Mouse (Mus musculus) frontal cortex, adult (tissue): ENCODE data around the gene Calhm3.
A peak's percentile ranks its signal among the peaks of the same experiment; 100 is the strongest.
"Not testable (repeated sequence)": the region's sequence is repeated elsewhere in the genome, so short reads cannot be mapped to it uniquely, and the experiment has no call there.

Experiments used
- ATAC-seq: cut with Nextera tagmentation; 2 replicates; pipeline ENCODE4 v1.9.2; 2017; ENCODE audit warnings: mild to moderate bottlenecking, moderate library complexity, mixed read lengths; ENCODE audit not compliant: low TSS enrichment

Calhm3 gene

DNA sequence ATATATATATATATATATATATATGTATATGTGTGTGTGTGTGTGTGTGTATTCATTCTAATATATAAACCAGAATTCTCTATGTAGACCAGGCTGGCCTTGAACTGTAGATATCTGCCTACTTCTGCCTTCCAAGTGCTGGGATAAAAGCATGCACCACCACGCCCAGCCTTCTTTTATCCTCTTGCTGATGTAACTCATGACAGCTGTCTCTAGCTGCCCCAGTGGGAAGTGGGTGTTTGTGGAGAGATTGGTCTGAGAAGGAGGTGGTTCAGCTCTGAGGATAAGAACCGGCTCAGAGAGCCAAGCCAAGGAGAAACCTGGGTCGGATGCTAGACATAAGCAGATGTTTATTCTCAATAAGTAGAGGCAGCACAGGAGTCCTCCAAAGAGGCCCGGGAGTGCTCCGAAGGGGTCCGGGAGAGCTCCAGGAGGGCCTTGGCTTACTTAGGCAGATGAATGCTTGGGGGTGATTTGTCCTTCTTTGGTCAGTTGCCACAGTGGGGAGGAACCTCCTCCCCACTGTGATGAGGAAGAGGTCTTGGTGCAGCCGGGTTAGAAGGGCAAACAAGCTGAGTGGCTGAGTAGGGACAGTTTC, 10.2 kb upstream of the Calhm3 start:
- ATAC-seq: peak; percentile 56

DNA sequence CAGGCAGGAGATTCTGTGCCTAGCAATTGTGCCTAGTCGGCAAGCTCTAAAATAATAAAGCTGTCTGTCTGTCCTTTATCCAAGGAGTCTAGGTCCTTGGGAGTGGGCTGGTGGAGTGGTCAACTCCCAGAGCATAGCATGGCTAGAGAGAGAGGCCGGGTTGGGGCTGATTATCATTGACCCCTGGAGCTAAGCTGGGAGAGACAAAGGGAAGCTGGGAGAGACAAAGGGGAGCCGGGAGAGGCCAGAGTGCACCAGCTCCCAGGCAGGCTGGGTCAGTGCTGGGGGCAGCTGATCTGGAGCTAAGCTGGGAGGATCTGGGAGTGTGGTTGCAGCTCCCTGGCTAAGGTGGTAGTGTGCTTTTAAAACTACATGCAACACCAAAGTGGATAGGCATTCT, 9.2 kb upstream of the Calhm3 start:
- ATAC-seq: no peak

DNA sequence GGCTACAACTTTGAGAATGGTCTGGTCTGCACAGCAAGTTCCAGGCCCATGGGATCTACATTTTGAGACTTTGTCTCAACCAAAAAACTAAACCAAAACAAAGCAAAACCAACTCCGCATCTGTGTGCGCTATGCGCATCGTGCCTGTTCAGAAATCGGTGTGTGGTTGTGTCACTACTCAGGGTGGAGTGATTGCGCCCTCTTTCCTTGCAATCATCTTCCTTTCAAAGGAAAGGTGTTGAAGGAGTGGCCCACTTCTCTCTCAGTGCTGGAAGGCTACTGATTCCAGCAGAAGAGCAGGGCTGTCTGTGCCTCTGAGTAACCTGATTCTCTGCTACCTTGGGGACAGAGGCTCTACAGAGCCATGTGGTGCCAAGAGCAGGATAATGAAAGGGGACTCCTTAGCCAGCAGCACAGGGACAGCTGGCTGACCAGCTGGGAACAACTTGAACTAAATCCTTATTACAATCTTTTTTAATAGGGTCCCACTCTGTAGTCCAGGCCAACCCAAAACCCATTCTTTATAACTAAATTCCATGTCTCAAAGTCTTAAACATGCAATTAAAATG, 5.7 kb upstream of the Calhm3 start:
- ATAC-seq: no peak

DNA sequence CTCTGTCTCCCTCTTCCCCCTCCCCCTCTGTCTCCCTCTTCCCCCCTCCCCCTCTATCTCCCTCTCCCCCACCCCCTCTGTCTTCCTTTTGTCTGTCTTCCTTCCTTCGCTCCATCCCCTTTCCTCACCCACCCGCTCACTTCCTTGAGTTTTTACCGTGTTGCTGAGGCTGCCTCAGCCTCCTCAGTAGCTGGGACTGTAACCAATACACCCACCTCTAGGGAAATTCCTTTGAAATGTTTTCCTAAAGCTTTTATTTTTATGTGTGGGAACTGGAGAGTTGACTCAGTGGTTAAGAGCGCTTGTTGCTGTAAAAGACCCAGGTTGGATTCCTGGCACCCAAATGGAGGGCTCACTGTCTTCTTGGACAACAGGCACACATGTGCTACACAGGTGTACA, 4.1 kb upstream of the Calhm3 start:
- peak; percentile 91 for ATAC-seq

DNA sequence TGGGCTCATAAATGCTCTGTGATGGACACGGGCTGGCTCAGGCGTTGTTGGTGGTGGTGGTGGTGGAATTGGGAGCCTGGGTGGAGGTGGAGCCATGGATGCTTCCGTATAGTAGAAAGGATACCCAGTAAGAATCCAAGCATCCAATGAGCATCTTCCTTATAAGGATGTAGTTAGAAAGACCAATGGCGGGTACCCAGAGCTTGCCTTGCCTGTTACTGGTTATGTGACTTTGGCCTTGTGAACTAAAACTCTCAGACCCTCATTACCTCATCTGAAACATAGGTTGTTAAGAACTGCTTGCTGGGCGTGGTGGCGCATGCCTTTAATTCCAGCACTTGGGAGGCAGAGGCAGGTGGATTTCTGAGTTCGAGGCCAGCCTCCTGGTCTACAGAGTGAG, 3.8 kb downstream of the Calhm3 start:
- no peak for ATAC-seq

DNA sequence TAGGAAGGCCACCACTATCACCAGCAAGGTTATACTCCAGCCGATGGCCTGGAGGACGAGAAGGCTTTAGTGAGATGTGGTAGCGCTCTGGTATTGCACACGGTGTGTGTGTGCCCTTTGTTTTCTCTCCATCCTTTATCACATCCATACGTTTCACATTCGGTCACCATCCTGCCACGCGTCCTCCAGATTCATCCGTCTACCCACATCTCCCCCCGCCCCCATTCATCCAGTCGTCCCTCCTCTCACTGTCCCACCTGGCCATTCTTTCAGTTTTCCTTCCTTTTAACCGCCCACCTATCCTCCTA, 5.5 kb downstream of the Calhm3 start:
- no peak for ATAC-seq

DNA sequence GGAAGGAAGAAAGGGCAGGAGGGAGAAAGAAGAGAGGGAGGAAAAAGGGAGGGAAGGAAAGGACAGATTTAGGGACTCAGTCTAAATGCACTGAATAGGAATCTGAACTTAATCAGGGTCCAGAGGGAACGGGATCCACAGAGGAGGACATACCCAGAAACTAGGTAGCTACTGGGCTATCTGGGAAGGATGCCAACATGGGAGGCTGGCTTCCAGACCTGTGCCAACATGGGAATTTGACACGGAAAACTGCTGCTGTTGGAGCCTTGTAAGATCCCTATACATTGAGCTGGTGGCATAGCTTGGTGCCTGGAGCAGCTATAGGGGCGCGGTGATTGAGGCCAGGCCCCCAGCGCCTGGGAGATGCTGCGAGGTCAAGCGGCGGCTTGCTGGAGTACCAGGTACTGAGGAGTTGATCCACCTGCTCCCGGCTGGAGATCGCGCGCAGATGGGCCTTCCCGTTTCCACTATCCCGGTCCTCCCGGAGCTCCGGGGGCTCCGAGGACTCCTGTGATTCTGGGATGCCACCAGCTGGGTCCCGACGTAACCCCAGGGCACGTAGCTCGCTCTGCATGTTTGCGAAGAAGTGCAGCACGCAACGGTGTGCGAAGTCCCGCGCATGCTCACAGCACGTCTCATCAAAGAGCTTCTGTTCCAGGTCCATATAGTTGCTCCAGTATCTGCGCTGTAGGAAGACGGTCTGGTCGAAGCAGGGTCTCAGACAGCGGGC, 6.1 kb downstream of the Calhm3 start:
- ATAC-seq: peak; percentile 84

DNA sequence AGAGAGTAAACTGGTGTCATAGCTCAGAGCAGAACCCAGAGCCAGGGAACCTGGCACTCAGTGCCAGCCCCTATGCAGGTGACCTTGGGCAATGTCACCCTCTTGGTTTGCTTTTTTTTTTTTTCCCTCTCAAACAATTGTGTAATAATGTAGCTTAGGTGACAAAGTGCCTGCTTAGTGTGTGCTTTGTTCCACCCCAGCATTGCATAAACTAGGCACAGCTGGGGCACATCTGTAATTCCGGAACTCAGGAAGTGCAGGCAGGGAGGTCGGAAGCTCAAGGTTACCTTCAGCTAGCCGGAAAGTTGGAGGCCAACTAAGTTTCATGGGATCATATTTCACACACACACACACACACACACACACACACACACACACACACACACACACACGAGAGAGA, 7.7 kb downstream of the Calhm3 start:
- ATAC-seq: no peak

DNA sequence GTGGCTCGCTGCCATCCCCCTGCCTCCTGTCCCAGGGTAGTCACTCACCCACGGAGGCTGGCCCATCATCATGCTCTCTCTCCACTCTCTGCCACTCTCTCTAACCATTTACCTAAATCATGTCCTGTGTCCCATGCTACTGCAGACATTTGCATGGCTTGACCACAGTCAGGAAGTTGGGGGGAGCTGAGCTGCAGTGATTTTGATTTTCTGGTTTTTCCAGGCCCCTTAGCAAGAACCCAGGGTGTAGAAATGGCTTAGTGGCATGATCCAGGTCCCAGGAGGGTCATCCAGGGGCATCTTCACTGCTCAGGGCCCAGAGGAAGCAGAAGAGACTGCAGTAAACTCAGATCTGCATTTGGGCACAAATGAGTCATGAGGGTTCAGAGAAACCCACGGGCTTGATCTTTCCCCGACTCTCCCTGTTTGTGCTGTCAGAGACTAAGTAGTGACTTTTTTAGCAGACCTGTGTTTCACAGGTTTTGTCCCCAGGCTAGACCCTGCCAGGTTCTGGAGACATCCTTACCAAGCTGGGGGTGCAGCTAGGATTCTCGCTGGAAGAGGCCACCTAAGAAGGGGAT, 9.2 kb downstream of the Calhm3 start:
- no peak for ATAC-seq

DNA sequence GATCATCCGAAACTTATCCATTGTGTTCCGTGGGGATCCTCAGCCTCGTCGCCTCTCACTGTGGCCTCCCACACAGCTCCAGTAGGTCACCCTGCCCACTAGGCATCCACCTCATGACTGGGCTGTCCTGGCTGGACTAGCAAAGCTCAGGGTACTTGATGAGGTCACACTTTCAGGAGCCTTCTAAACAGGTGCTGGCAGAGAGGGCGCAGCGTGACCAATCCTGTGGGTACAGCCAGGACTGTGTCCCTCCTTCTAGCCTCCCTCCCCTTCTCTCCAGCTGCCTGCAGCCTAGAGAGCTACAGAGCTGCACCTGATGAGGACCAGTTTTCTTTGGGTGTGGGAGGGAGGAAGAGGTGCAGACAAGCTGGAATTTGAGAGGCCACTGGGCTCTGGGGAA, 13.4 kb downstream of the Calhm3 start, which contains the start of gene Calhm1:
Gene Calhm1 (minus strand): TSS at position 101 of the 400 bp plus-strand sequence.
- ATAC-seq: no peak

DNA sequence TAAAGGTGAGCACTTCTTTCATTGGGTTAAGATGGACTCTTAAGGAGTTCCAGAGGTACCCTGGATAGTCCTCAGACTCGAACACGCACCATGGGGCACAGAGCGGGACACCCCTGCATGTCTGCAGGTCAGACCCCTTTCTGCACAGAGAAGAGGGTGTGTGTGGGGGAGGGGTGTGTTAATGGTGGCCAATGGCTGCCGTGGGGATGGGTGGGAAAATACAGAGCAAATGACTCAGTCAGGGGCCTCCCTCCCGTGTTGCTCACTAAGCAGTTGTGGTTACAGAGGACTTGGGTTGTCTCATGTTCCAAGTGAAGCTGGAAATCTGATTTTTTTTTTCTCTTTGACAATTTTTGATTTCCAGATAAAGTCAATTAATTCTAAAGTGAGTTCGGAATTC, 15.1 kb downstream of the Calhm3 start:
- no peak for ATAC-seq

DNA sequence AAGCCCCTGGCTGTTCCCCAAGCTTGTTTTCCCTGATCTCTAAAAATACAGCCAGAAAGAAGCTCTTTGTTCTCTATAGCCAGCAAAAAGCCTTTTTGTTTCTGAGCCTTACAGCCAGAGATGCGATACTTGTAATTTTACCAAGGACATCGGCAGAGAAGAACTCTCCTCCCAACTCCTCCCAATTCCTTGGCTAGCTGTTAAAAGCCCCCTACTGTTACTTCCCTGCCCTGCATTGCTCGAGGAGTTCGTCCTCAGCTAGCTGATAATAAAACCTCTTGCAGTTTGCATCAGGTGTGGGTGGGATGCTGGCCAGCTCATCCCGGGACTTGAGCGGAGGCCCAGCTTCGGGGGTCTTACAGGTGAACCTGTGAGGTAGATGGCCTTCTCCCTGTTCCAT, 18.0 kb downstream of the Calhm3 start:
- not testable (repeated sequence) for ATAC-seq

DNA sequence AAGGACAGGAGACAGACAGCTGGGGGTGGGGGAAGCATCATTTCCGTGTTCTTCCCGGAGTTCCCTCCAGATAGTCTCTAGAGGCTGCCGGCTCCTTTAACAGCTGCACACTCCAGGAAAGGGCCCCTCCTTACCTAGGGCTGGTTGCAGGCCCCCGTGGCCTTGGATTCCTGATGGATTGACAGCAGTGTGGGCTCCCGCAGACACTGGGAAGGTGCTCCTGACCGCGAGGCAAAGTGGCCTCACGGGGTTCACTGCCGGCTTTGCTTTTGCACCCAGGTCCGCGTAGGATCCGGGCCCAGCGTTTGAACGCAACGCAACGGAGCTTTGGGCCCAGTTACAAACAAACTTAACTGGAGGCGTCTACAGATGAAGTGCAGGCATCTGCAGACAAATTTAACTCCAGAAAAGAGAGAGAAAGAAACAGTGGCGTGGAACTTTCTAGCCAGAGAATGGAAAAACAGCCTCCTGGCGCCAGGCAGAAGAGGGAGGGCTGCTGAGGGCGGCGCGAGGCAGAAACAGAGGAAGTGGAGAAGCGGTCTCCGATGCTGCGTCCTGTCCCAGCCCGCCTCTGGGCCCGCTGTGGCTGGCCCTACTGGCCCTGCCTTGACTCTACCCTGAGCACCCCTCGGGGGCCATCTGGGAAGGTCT, 19.7 kb downstream of the Calhm3 start, which contains the start of gene Calhm2:
Gene Calhm2 (minus strand): TSS at position 524 of the 651 bp plus-strand sequence.
- ATAC-seq: peak; percentile 50

DNA sequence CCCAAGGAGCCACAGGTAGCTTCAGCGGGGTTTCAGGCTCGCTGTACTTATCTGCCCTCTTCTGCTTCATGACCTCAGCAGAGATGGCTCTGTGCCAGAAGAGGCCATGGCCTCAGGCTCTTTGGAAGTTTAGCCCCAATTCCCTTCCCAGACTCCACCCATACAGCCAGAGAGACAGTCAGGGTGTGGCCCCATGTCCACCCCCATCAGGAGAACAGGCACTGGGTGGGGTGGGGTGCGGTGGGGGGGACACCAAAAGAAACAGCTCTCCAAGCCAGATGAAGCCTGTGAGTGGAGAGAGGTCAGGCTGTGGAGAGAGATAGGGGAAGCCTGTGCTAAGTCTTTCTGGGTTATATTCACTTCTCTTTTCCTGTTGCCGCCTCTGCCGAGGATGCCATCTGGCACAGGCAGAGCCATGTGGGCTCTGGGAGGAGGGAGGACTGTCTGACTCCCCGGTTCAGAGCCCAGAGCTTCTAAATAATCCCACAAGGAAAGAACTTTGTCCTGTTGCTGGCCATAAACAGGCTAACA, 20.4 kb downstream of the Calhm3 start:
- ATAC-seq: peak; percentile 64

DNA sequence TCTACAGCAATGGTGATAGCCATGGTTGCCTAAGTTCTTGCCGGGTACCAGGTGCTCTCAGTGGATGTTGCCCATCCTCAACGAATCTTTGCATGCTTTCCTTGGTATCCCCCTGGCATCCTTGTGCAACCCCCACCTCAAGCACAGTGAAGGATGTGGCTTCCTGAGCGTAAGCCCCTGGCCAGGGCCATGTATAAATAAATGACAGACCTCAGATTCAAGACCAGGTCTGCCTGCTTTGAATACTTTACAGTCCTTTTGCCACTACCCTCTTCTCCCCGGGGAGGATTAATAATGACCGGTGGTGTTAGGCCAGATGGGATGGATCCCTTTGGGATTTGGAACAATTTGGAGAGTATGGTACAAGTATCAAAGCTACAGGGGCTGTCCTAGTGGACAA, 21.4 kb downstream of the Calhm3 start:
- no peak for ATAC-seq

DNA sequence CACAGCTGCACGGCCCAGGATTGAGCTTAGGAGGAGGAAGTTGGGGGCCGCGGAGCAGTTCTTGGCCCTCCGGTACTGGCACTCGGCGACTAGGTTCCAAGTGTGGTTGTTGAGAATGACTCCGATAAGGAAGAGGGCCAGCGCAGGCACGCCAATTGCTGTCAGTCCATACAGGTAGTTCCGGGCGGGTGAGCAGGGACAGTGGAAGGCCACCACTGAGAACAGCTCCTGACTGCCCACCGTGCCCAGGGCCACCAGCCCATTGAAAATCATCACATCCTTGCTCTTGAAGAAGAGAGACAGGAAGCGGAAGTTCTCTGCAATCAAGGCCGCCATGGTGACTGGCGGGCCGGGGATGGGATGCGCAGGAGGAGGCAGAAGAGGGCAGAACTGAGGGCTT, 22.0 kb downstream of the Calhm3 start:
- ATAC-seq: no peak

DNA sequence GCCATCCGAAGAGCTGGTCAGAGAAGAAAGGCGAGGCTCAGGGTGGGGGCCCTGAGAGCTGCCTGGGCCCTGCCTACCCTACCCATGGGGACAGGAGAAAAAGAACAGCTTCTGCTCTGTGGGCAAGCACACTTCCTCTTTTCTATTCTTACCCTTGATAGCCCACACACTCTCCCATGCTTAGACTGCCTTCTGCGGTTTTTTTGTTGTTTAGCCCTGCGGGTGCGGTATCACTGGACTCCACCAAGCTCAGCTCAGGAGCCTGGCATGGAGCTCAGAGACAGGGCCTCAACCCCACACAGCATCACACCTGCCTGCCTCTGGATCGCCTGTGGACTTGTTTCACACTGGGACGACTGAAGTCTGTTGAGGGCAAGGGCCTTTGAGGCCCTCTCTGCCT, 24.4 kb downstream of the Calhm3 start:
- peak; percentile 44; the same call in 1 of the 2 replicates for ATAC-seq

DNA sequence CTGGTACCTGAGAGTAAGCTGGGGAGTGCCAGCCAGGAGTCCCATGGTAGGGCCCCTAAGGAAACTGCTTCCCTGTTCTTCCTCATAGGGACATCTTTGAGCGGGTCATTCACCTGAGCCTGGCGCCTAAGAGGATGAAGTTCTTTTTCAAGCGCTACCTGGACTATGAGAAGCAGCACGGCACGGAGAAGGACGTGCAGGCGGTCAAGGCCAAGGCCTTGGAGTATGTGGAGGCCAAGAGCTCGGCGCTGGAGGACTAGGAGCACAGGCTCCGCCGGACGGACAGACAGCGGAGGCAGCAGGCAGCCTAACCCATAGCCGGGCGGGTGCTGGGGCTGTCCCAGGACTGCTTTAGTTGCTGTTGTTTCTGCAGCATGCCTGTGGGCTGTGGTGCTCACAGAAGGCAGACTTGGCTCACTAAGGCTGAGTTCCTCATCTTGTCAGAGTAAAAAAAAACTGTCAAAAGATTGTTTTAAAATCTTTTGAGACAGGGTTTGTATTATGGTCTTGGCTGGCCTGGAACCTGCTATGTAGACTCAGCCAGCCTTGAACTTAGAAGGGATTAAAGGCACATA, 26.9 kb downstream of the Calhm3 start:
- no peak for ATAC-seq

DNA sequence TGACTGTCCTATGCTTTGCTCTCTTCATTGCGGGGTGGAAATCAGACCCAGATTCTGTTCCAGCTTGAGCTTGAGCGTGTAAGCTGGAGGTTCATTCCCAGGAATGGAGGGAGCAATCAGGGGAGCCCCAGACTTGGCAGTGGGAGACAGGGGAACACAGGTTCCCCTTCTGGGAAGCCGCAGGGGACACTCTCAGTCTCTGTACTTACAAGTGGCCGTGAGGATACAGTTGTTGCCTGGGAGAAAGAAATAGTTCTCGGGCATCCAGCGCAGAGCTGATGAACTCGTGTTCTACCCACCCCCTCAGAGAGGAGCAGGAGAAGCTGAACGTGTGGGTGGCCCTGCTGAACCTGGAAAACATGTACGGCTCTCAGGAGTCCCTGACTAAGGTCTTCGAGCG, 28.7 kb downstream of the Calhm3 start:
- ATAC-seq: no peak

DNA sequence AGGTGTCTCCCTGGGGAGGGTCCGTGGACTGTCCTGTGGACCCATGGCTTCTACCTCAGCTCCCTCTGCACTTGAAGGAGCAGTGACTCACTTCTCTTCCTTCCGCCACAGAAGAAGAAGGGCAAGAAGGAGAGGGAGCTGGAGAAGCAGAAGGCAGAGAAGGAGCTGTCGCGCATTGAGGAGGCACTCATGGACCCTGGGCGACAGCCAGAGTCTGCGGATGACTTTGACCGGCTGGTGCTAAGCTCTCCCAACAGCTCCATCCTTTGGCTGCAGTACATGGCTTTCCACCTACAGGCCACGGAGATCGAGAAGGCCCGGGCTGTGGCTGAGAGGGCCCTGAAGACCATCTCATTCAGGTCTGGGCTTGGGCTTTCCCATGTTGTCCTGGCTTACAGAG, 29.4 kb downstream of the Calhm3 start:
- peak; percentile 38 for ATAC-seq

DNA sequence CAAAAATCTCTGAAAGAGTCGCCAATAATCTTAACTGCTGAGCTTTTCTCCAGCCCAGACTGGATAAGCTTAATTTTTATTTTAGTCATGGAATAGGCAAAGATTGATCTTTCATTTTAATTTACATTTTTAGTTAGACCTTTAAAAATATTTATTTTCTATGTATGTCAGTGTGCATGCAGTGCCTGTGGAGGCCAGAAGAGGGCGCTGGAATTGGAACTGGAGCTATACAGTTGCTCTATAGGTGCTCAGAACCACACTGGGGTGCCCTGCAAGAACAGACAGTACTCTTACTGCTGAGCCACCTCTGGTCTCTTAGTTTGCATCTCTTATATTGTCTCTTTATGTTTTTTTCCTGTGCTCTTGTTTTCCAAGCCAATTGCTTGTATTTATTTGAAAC, 34.8 kb downstream of the Calhm3 start:
- ATAC-seq: no peak

DNA sequence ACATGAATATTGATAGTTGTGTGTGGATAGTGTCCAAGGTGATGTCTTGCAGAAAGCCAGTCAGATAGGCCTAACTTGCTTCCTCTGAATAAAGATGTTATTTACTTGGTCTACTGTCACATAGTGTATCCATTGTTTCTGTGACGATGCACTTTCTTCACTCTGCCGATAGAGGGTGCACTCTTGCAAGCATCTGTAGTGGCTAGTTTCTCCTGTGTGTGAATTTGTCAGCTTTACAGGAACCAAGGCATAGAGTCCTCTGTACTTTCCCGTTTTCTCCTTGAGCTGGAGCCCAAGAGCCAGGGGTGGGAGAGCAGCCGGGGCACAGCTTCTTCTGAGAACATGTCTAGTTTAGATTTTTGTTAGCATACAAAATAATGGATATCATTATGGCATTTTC, 36.5 kb downstream of the Calhm3 start:
- ATAC-seq: peak; percentile 65
